Mouse (Mus musculus): Measurements from ENCODE around the gene Ppp3cb. TPM values are rescaled to one million over a fixed set of nuclear protein-coding genes. Genes with fewer than 3 reads are reported as not detected.
"Not testable (repeated sequence)": the region's sequence is repeated elsewhere in the genome, so short reads cannot be mapped to it uniquely, and the experiment has no call there.

Gene Ppp3cb
- total RNA-seq (2015; ENCODE audit: low replicate concordance) (246 and 256 TPM in 2 replicates), total RNA-seq (2017; ENCODE audit: low replicate concordance) (136 and 181 TPM in 2 replicates)

DNA sequence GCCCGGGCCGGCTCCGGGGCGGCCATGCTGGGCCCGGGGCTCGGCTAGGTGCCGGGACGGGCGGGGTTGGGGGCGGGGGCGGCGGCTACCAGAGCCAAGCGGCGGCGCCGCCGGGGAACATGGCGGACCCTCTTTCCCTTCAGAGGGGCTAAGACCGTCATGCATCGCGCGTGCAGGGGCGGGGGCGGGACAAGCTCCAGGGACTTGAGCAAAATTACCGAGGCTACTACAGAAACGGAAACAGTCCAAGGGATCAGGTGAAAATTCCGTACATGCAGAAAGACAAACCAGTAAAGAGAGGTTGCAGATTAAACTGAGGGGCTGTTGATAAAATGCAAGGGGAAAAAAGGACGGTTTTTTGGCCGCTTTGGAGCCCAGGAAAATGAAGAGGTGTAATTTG, at the start of gene Ppp3cb:
TSS of gene Ppp3cb (minus strand) at position 159 of the 400 bp plus-strand sequence.
- ATAC-seq (replicated peaks; ENCODE audit: low FRiP score, poor library complexity, severe bottlenecking) = peak; percentile 70

DNA sequence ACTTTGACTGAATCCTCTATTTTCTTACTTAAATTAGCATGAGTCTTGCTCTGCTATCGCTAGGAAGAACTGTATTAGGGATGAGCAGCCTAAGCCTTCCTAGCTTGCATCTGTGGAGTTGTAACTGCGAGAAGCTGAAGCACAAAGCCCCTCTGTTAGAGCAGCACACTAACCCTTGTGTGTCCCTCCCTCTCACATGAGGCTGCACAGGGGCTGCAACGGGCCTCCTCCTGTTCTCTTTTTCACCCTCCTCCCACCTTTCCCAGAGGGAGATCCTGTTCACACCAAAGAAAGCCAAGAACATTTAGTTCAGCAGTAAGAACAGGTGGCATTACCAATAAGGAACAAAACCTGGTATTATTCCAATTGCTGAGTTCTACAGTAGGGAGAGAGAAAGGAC, 49.4 kb upstream of the Ppp3cb start:
- no peak for ATAC-seq (replicated peaks; ENCODE audit: low FRiP score, poor library complexity, severe bottlenecking)

DNA sequence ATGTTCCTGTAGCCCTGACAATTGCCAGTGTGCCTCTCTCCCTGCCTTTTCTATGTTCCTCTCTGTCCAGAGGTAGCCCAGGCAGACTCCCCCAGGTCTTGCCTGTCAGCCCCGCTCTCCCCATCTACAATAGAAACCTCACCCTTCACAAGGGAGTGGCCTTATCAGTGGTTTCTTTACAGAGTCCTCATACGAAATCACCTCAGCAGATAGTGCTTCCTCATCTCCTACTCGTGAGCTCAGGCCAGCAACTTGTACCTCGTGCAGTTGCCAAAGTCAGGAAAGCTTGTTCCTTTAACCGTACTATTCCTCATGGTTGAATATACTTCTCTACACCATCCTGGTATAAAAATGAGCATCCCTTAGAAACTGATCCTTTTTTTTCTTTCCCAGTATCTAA, 41.1 kb upstream of the Ppp3cb start:
- no peak for ATAC-seq (replicated peaks; ENCODE audit: low FRiP score, poor library complexity, severe bottlenecking)

DNA sequence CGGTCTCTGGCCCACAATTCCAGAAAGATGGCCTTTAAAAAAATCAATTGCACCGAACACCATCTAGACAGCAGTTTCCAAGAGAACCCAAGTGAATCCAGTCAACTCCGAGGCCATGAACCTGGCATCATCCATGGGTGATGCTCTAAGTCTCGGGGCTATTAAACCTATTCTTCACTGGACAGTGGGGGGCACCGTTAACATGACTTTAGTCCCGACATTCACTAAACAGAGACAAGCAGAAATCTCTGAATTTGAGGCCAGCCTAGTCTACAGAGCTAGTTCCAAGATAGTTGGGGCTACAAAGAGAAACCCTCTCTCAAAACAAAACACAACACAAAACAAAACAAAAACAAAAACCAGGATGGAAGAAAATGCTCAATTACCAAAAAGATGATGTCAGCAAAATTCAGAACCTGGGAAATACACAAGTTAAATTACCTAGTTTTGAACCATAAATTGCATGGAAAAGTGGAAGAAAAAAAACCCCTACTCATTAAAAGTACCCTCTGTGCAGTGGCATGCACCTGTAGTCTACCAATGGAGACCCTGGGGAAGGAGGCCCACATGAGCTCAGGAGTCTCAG, 32.5 kb upstream of the Ppp3cb start:
- ATAC-seq (replicated peaks; ENCODE audit: low FRiP score, poor library complexity, severe bottlenecking) = no peak

DNA sequence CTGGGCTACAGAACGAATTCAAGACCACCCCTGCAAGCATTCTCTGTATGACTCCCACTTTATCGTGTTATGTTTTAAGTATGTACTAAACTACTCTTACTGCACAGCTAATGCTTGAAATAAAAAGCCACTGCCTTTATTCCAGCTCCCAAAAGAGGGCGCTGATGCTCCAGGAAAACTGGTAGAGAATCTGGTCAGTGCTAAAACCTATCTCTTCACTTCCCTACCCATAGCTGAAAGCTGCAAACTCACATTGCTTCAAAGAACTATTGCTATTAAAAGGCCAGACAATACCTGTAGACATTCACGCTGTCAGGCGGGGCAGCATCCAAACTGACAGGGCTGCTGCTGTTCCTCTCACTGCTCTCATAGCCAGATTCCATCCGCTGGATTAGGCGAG, 29.8 kb upstream of the Ppp3cb start:
- ATAC-seq (replicated peaks; ENCODE audit: low FRiP score, poor library complexity, severe bottlenecking) = peak; percentile 83

DNA sequence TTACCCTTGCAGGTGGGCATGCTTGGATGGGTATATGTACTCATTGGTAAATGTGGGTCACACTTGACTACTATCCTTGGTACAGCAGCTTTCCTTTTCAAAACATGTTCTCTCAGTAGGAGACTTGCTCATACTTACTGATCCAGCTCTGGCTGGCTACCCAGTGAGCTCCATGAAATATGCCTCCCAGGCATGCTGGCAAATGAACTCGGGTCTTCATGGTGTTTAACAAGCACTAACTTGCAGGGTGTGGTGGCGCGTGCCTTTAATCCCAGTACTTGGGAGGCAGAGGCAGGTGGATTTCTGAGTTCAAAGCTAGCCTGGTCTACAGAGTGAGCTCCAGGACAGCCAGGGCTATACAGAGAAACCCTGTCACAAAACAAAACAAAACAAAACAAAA, 26.8 kb upstream of the Ppp3cb start:
- ATAC-seq (replicated peaks; ENCODE audit: low FRiP score, poor library complexity, severe bottlenecking) = not testable (repeated sequence)

DNA sequence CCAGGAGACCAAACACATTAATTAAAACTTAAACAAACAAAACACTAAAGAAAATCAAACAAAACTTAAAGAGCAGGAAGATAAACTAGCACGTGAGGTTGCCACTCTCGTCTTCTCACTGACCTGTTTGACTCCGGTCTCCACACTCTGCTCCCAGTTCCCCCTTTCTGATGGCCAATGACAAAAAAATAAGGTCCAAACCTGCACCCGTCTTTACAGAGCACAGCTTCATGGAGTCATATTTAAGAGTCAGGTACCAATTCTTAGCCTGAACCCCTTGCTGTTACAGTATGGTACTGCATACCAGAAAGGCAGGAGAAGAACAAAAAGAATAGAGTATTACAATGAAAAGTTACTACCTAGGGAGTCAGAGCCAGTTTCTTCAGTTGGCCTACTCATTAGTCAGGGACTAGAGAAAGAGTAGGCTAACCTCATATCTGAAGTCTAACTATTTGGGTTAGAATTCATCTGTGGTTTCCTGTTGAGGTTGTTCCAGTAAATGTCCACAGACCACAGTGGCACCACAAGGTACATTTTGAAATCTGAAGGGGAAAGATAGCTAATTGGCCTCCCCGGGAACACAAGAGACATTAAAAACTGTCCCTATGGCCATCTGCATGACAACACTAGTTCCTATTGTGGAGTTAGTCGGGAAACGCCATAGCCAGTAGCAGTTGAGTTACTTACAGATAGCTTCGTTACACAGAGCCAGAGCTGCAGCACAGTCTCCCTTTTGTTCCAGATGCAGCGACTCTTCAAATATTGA, 19.1 kb upstream of the Ppp3cb start:
- no peak for ATAC-seq (replicated peaks; ENCODE audit: low FRiP score, poor library complexity, severe bottlenecking)

DNA sequence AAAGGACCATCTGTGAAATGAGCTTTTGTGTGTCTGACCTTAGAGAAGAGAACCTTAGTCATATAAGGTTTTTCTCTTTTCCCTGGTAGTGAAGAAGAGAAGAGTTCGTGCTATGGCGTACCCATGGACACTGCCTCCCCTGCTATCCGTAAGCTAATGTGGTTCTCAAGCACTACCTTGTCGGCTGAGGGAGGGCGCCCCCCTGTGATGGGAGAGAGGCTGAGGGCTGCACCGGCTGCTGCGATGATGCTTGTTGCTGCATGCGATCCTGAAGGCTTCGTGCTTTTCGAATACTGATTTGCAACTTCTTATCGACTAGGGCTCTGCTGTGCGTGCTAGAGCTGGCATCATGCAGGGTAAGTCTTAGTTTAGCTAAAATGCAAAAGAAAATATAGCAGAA, 18.3 kb upstream of the Ppp3cb start:
- no peak for ATAC-seq (replicated peaks; ENCODE audit: low FRiP score, poor library complexity, severe bottlenecking)

DNA sequence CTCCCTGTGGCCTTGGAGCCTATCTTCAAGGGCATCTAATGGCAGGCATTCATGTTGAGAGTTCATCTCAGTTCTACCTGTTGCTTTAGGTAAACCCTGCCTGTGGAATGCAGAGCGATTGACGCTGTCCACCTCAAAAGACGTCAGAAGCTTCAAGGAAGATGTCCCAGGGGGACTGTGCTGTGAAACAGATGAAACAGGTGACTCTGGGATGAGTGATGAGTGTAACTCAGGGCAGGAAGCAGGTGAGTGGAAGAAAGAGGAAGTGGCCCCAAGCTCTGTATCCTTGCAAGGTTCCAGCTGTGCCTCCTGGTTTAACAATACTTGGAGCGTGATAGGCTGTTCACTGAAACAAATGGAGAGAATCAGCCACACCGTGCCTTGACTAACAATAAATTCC, 15.5 kb upstream of the Ppp3cb start:
- no peak for ATAC-seq (replicated peaks; ENCODE audit: low FRiP score, poor library complexity, severe bottlenecking)

DNA sequence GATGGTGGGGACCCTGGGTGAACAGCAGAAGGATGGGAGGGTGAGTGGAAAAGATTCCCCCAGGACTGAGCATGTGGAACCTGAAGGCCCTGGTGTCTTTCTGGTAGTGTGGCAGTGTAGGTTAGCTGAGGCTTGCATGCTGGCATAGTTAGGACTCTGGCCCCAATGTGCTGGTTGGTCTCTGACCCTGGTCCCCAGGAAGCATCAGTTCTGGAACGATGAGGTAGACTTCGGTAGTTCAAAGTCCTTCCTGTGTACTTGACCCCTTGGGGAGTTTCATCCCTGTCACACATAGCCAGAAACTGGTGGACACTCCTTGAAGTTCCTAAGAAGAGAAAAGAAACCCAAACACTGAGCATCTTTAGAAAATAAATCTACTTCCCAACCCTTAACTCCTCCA, 3.8 kb upstream of the Ppp3cb start:
- no peak for ATAC-seq (replicated peaks; ENCODE audit: low FRiP score, poor library complexity, severe bottlenecking)

DNA sequence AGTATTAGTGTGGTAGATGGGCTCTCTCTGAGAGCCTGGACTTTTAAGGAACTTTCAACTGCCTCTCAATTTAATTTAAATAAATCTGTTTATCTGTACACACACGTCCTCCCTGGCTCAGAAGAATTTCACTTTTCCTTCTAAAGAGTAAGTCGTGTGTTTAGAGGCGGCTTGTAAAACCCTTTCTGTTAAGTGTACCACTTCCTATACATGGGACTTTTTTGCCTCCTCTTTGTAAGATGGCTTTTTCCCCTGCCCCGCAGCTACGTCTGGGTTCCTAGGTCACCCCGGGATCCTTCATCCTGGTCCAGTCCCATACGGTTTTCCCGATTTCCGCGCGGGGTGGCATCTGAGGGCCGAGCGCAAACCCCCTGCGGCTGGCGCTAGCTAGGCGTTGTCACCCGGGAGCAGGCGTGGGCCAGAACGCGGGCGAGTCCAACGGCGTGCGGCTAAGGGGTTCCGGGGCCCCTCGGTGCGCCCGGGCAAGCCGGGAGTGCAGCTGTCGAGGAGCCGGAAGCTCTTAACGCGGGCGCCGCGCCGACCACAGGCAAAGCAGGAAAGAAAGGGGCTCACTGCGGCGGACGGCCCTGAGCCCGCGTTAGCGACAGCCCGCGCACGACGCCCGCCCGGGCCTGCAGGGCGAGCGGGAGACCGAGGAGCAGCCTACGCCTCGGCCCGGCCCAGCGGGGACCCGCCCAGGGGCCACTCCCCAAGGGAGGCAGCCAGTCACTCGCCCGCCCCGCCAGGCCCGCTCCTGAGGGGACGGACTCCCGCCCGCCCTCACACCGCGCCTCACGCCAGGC, 643 bp downstream of the Ppp3cb start:
- peak; percentile 91 for ATAC-seq (replicated peaks; ENCODE audit: low FRiP score, poor library complexity, severe bottlenecking)

DNA sequence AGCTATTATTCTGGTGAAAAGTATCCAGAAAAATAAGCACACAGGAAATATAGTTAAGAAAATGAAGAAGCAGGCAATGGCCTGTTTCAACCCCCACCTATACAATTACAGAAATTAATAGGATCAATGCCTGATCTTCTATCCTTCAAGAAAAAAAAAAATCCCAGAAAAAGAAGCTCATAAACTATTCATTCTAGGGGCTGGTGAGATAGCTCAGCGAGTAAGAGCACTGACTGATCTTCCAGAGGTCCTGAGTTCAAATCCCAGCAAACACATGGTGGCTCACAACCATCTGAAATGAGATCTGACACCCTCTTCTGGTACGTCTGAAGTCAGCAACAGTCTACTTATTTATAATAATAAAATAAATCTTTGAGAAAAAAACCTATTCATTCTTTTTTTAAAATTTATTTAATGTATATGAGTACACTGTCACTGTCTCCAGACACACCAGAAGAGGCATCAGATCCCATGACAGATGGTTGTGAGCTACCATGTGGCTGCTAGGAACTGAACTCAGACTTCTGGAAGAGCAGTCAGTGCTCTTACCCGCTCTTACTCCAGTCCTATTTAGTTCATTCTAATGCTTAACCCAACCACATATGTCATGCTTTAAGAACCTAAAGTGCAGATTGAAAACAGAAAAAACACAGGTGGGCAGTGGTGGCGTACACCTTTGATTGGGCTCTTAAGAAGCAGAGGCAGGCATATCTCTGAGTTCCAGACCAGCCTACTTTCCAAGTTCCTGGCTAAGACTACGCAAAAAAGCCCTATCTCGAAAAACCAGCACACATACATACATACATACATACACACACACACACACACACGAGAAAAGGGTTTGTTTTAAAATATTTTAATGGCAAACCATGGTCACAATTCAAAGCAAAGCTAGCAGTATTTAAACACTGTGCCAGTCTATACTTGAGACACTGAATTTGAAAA, 1.6 kb downstream of the Ppp3cb start:
- ATAC-seq (replicated peaks; ENCODE audit: low FRiP score, poor library complexity, severe bottlenecking) = peak; percentile 73

DNA sequence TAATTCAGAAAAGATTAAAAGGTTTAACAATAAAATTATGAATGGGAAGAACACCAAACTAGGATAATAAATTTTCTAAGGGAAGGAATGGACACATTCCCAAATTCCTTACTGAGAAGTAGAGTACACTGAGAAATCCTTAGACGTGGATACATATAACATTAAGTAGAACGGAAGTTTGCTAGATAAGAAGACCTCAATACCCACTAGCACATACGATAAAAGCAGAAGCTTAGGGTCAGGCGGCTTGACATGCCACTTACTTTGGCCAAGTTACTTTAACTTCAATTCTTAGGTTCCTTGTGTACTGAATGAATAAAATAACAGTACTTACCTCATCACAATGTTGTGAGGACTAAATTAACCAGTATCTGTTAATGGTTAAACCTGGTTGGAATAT, 16.7 kb downstream of the Ppp3cb start:
- no peak for ATAC-seq (replicated peaks; ENCODE audit: low FRiP score, poor library complexity, severe bottlenecking)

DNA sequence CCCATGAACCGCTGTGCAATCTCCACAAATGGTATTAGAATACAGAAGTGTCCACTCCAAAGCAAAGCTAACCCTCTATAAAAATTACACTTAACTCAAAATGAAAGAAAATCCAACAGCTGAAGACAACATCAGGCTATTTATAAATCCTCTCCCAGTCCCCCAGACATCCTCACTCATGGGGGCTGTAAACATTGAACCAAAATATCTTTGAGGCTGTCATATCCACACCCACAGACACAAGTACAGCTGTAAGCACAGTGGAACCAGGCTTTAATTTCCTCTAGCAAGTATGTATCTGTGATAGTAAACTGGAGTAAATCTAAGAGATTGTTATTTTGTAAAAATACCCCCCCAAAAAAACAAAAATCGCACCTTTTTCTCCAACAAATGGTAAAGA, 26.2 kb downstream of the Ppp3cb start:
- ATAC-seq (replicated peaks; ENCODE audit: low FRiP score, poor library complexity, severe bottlenecking) = no peak

DNA sequence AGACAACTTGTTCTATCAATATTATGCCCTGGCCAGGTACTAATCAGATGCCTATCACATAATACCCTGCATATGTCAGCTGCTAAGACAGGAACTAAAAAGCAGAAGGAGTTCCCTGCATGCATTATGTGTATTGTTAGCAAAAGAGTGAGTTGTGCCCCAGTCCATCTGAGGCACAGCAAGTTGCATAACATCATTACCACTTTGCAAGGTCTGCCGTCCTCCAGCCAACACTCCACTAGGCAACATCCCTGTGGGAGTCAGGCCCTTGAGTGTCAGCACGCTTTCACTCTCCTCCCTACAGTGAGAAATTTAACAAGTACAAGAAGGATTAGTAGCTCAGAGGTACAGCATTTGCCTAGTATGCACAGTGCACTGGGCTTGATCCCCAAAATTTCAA, 37.9 kb downstream of the Ppp3cb start:
- no peak for ATAC-seq (replicated peaks; ENCODE audit: low FRiP score, poor library complexity, severe bottlenecking)

DNA sequence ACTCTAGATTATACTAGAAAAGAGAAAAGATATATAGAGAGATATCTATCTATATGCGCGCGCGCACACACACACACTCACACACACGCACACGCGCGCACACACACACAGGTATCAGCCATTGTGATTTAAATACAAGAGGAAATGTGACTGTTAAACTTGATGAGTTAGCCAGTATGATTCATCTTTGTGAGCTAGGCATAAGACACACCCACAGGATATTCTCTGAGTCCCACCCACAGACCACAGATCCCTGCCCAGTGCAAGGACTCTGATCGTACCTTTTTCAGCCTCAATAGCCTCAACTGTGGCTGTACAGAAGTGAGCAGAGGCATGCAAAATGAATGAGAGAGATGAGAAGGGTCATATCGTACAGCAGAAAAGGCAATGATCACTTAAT, 43.4 kb downstream of the Ppp3cb start:
- no peak for ATAC-seq (replicated peaks; ENCODE audit: low FRiP score, poor library complexity, severe bottlenecking)

DNA sequence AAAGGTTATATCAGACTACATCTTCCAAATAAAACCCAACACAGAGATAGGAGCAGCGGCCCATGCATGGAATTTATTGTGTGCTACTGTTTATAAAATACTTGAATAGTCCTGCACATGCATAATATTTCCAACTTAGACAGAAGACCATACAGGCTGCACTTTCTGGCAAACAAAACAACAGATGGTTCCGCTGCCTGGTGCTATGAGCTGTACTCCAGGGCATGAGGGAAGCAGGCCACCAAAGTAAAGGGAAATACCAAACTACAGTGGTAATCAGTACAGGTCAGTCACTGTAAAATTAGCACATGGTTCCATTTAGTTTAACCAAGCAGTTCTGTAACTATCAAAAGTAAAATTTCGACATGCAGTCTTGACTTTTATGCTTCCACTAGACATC, 46.4 kb downstream of the Ppp3cb start:
- ATAC-seq (replicated peaks; ENCODE audit: low FRiP score, poor library complexity, severe bottlenecking) = no peak

DNA sequence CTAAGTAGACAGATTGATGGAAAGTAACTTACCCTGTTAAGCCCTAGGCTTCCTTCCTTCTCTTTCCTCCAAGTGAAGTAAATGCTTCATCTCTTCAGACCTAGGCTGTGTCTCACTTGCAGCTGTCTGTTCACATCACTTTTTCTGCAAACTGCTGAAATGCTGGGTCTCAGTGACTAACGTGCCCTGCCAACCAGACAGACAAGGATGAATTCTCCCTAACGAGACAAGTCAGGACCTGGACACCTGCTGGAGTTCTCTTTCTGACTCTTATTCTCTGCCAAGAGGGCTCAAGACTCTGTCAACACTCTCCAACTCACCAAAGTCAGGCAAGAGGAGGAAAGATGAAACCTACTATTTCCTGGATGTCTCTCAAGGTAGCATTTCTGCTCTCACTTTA, 49.8 kb downstream of the Ppp3cb start, which contains the start of gene Mss51:
TSS of gene Mss51 (minus strand) at position 299 of the 400 bp plus-strand sequence.
- ATAC-seq (replicated peaks; ENCODE audit: low FRiP score, poor library complexity, severe bottlenecking) = no peak

DNA sequence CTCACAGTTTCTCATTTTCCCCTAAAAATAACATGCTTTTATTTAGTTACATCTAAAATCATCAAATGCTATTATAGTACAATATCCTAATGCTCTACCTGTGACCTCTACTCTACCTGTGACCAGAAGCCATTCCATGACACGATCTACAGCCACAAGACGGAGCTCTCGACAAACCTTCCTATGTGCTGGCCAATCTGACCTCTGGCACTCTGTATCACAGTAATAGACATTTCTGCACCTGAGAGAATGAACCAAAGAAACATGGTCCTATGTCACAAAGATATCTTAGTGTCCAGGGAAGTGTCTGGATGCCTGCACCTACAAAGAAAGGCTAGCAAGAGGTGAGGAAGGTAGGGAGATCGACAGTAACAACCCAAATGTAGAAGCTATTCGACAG, 60.3 kb downstream of the Ppp3cb start:
- no peak for ATAC-seq (replicated peaks; ENCODE audit: low FRiP score, poor library complexity, severe bottlenecking)

All from erythroid progenitor cell, adult 5-6 weeks (primary cell).